In genomic region chr13:51400186-51400719, GRCm38 (mm10) we compare ENCODE assay signal across 8 mouse cellular contexts. TPM values are rescaled to one million over a fixed set of nuclear protein-coding genes. Genes with fewer than 3 reads are reported as not detected.
A peak's percentile ranks its signal among the peaks of the same experiment; 100 is the strongest.
DNase-seq lines count a peak whose midpoint lies in the region; ATAC-seq and TF ChIP-seq lines count a peak whose summit lies in the region.

No protein-coding gene starts in this region.

- no peaks in the 10 kb centered on the region for H3K4me1 ChIP-seq in cerebellum, adult 2 months (ENCODE audit: control insufficient read depth, insufficient read depth, low read length)
- H3K4me1 ChIP-seq in forebrain, embryonic 13.5 days: peaks cover 12% of the 10 kb centered on the region; the same call in 1 of the 2 replicates
- H3K4me1 ChIP-seq in kidney, embryonic 16.5 days (ENCODE audit: insufficient read depth, low read length): peaks cover 14% of the 10 kb centered on the region
- peaks cover 3% of the 10 kb centered on the region; the same call in 1 of the 2 replicates for H3K4me1 ChIP-seq in midbrain, embryonic 16.5 days (ENCODE audit: control insufficient read depth, insufficient read depth, low read length)

- H3K9me3 ChIP-seq in forebrain, embryonic 13.5 days (replicated peaks): 0 out of 2 replicates have a peak, but pooled peaks cover 4% of the 10 kb centered on the region
- H3K9me3 ChIP-seq in kidney, embryonic 16.5 days (ENCODE audit: low read length): peaks cover 3% of the 10 kb centered on the region; the same call in 1 of the 2 replicates
- no peaks in the 10 kb centered on the region for H3K9me3 ChIP-seq in midbrain, embryonic 16.5 days (replicated peaks; ENCODE audit: control insufficient read depth, low read length, poor library complexity, severe bottlenecking)

- WGBS in cerebellum, adult 2 months: 29% methylated on average over 14 of the region's 14 CpGs
- 40% methylated on average over 14 of the region's 14 CpGs for WGBS in forebrain, embryonic 13.5 days
- WGBS in kidney, embryonic 16.5 days: 9% methylated on average over 14 of the region's 14 CpGs
- 28% methylated on average over 14 of the region's 14 CpGs for WGBS in midbrain, embryonic 16.5 days

- no peaks in the 10 kb centered on the region for H3K36me3 ChIP-seq in forebrain, embryonic 13.5 days (ENCODE audit: poor library complexity, severe bottlenecking)
- no peaks in the 10 kb centered on the region for H3K36me3 ChIP-seq in kidney, embryonic 16.5 days (ENCODE audit: insufficient read depth, low read length)
- no peaks in the 10 kb centered on the region for H3K36me3 ChIP-seq in midbrain, embryonic 16.5 days (ENCODE audit: control insufficient read depth, insufficient read depth, low read length)

- peak overlapping the region; percentile 6; the same call in 1 of the 2 replicates for H3K9ac ChIP-seq in forebrain, embryonic 13.5 days
- H3K9ac ChIP-seq in kidney, embryonic 16.5 days (replicated peaks; ENCODE audit: low read length): peak overlapping the region; percentile 34
- peak overlapping the region; percentile 59 for H3K9ac ChIP-seq in midbrain, embryonic 16.5 days (ENCODE audit: low read depth, low read length)

- ATAC-seq in forebrain, embryonic 13.5 days: peak; percentile 48; the same call in 1 of the 2 replicates
- ATAC-seq in kidney, embryonic 16.5 days (ENCODE audit: low FRiP score, low TSS enrichment): peak; percentile 77
- peak; percentile 61 for ATAC-seq in midbrain, embryonic 16.5 days

- no peak overlapping the region for H3K27ac ChIP-seq in cerebellum, adult 2 months (ENCODE audit: insufficient read depth, low read length)
- no peak overlapping the region for H3K27ac ChIP-seq in forebrain, embryonic 13.5 days
- peak overlapping the region; percentile 68 for H3K27ac ChIP-seq in kidney, embryonic 16.5 days (ENCODE audit: low read length)
- peak overlapping the region; percentile 51; the same call in 1 of the 2 replicates for H3K27ac ChIP-seq in midbrain, embryonic 16.5 days (ENCODE audit: low read length)

- peak overlapping the region; percentile 63 for H3K4me2 ChIP-seq in forebrain, embryonic 13.5 days
- peak overlapping the region; percentile 81 for H3K4me2 ChIP-seq in kidney, embryonic 16.5 days (replicated peaks; ENCODE audit: low read depth, low read length)
- peak overlapping the region; percentile 85 for H3K4me2 ChIP-seq in midbrain, embryonic 16.5 days (ENCODE audit: low read length)

- peak overlapping the region; percentile 34 for H3K4me3 ChIP-seq in cerebellum, adult 2 months (replicated peaks; ENCODE audit: insufficient read depth, low read depth, low read length)
- H3K4me3 ChIP-seq in forebrain, embryonic 13.5 days: peak overlapping the region; percentile 31
- peak overlapping the region; percentile 42 for H3K4me3 ChIP-seq in kidney, embryonic 16.5 days (ENCODE audit: low read length)
- peak overlapping the region; percentile 39 for H3K4me3 ChIP-seq in midbrain, embryonic 16.5 days (ENCODE audit: low read depth, low read length)

- TF ChIP-seq POLR2A in cerebellum, adult 2 months (IDR thresholded peaks at IDR 0.05; ENCODE audit: borderline replicate concordance, insufficient read depth, low read length): no peak

- peak in 1 of 2 experiments; percentile 6 for DNase-seq in cerebellum, adult 2 months
- DNase-seq in cerebellum, adult 11-12 months: no peak
- DNase-seq in right cerebral cortex, postnatal 14 days: peak; percentile 19
- DNase-seq in right cerebral cortex, postnatal 36 days (ENCODE audit: low spot score in 2 of 2): no peak
- no peak for DNase-seq in left cerebral cortex, adult 18-20 months (ENCODE audit: low spot score in 2 of 2)

- no peak for TF ChIP-seq CTCF in cerebellum, adult 2 months (IDR thresholded peaks at IDR 0.05; ENCODE audit: borderline replicate concordance, insufficient read depth, low read depth, low read length)

- no peaks in the 10 kb centered on the region for H3K27me3 ChIP-seq in cerebellum, adult 2 months (ENCODE audit: control insufficient read depth, insufficient read depth, low read length)
- H3K27me3 ChIP-seq in forebrain, embryonic 13.5 days: no peaks in the 10 kb centered on the region
- H3K27me3 ChIP-seq in kidney, embryonic 16.5 days (ENCODE audit: insufficient read depth, low read length): no peaks in the 10 kb centered on the region
- no peaks in the 10 kb centered on the region for H3K27me3 ChIP-seq in midbrain, embryonic 16.5 days (ENCODE audit: control insufficient read depth, insufficient read depth, low read depth, low read length)

RNA-seq across cellular contexts. Expression of gene S1pr3, which starts 8.2 kb away (rescaled TPM):
- 2.9 and 3.5 TPM in 2 replicates for polyA plus RNA-seq in cerebellum, adult 2 months (2012; rRNA removed)
- 8.5 and 9.2 TPM in 2 replicates for polyA plus RNA-seq in forebrain, embryonic 13.5 days (2015; fragmentation: Nextera tagmentation; extraction: Ambion mirVana)
- 59.8 and 61.8 TPM in 2 replicates for polyA plus RNA-seq in kidney, embryonic 16.5 days (2015; fragmentation: Nextera tagmentation; extraction: Ambion mirVana)
- polyA plus RNA-seq in midbrain, embryonic 16.5 days (2015; fragmentation: Nextera tagmentation; extraction: Ambion mirVana): 11.9 and 14.6 TPM in 2 replicates
- 1 to 10 TPM; 6.7 to 7.3 TPM for total RNA-seq in left cerebral cortex, adult 18-20 months (2021)

Comparison
In these comparisons a context has a peak if more than half of its experiments do, and no peak if none do; other contexts are left out.
1. H3K27ac ChIP-seq: peak in kidney, embryonic 16.5 days (single experiment) and midbrain, embryonic 16.5 days (single experiment); none in cerebellum, adult 2 months (single experiment) and forebrain, embryonic 13.5 days (single experiment).
2. H3K9ac ChIP-seq: peak in every context shown above with its lines; median percentile 59 in midbrain, embryonic 16.5 days; 34 in kidney, embryonic 16.5 days; 6 in forebrain, embryonic 13.5 days.
3. Peak in every context shown above with its lines, with median percentiles within 50 percentile points of each other: H3K4me3 ChIP-seq, ATAC-seq and H3K4me2 ChIP-seq.